Mouse (Mus musculus): Measurements from ENCODE around the gene Agpat2. TPM values are rescaled to one million over a fixed set of nuclear protein-coding genes. Genes with fewer than 3 reads are reported as not detected.

The Agpat2 gene
- 215 and 221 TPM in 2 replicates for polyA plus RNA-seq (2015; fragmentation: Nextera tagmentation; extraction: Ambion mirVana)

- H3K36me3 ChIP-seq (replicated peaks; ENCODE audit: insufficient read depth, low read length) = no peaks in the 10 kb centered on the region
- H3K4me2 ChIP-seq (ENCODE audit: low read depth, low read length) = peak within 1 kb of the TSS; percentile 73
- ATAC-seq (peak; percentile 58), DNase-seq (peak; percentile 90)
- WGBS (ENCODE audit: insufficient replicate concordance) = 1% methylated on average over 65 of the region's 103 CpGs
- TF ChIP-seq EP300 (IDR thresholded peaks at IDR 0.05; ENCODE audit: low read depth) = no peak
- peak; percentile 61 for TF ChIP-seq CTCF (IDR thresholded peaks at IDR 0.05; ENCODE audit: low read depth)
- H3K27me3 ChIP-seq (ENCODE audit: insufficient read depth, low read length) = no peaks in the 10 kb centered on the region
- H3K4me3 ChIP-seq (ENCODE audit: low read depth, low read length) = peak within 1 kb of the TSS; percentile 64
- H3K9ac ChIP-seq (replicated peaks) = peak within 1 kb of the TSS; percentile 80
- H3K9me3 ChIP-seq (ENCODE audit: low read length) = no peaks in the 10 kb centered on the region
- peak within 1 kb of the TSS; percentile 98 for H3K27ac ChIP-seq (ENCODE audit: low read depth)
- peaks cover 26% of the 10 kb centered on the region for H3K4me1 ChIP-seq (ENCODE audit: insufficient read depth)
Measured at GRCm38 (mm10) chr2:26603720-26604671, at the start of gene Agpat2. Gene Agpat2 (minus strand): TSS chr2:26604417.

DNA sequence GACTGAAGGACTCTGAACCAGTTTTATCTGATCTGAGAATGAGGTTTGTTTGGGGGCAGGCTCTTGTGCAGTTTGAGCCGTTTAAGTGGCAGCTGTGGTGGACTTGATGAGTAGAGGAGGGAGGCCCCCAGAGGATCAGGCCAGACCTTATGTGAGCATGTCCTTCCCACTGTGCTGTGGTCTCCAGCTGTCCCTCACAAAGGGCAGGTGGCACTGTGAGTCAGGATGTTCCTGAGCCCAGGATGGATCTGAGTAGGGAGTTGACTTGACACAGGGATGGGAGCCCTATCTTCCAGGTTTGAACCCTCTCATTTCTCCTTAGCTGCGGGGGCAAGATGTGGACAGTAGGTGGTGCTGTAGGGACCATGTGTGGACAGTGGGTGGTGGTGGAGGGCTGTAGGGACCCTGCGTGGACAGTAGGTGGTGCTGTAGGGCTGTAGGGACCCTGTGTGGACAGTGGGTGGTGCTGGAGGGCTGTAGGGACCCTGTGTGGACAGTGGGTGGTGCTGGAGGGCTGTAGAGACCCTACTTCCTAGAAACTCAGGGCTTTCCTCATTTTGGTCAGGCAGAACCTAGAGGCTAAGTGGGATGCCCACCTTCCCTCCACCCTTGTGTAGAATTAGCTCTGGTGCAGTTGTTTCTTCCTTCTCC, 42.6 kb upstream of the Agpat2 start:
- Histone ChIP-seq H3K4me3 (ENCODE audit: low read depth, low read length) (no peak overlapping the region), H3K9me3 (ENCODE audit: low read length) (no peaks in the 10 kb centered on the region), H3K27me3 (ENCODE audit: insufficient read depth, low read length) (no peaks in the 10 kb centered on the region), H3K36me3 (replicated peaks; ENCODE audit: insufficient read depth, low read length) (no peaks in the 10 kb centered on the region), H3K4me1 (ENCODE audit: insufficient read depth) (no peaks in the 10 kb centered on the region), H3K9ac (replicated peaks) (no peak overlapping the region), H3K4me2 (ENCODE audit: low read depth, low read length) (no peak overlapping the region), H3K27ac (ENCODE audit: low read depth) (no peak overlapping the region)
- peak; percentile 100 for TF ChIP-seq CTCF (IDR thresholded peaks at IDR 0.05; ENCODE audit: low read depth)
- no peak for TF ChIP-seq EP300 (IDR thresholded peaks at IDR 0.05; ENCODE audit: low read depth)
- DNase-seq (peak; percentile 90), ATAC-seq (peak; percentile 97)
- 15% methylated on average over 3 of the region's 3 CpGs for WGBS (ENCODE audit: insufficient replicate concordance)

- ATAC-seq (no peak), DNase-seq (peak; percentile 79)
- Histone ChIP-seq H3K27ac (ENCODE audit: low read depth) (no peak overlapping the region), H3K4me3 (ENCODE audit: low read depth, low read length) (no peak overlapping the region), H3K4me2 (ENCODE audit: low read depth, low read length) (no peak overlapping the region), H3K4me1 (ENCODE audit: insufficient read depth) (peaks cover 10% of the 10 kb centered on the region), H3K9ac (replicated peaks) (no peak overlapping the region), H3K36me3 (replicated peaks; ENCODE audit: insufficient read depth, low read length) (no peaks in the 10 kb centered on the region), H3K9me3 (ENCODE audit: low read length) (no peaks in the 10 kb centered on the region), H3K27me3 (ENCODE audit: insufficient read depth, low read length) (no peaks in the 10 kb centered on the region)
- 58% methylated on average over 2 of the region's 2 CpGs for WGBS (ENCODE audit: insufficient replicate concordance)
- TF ChIP-seq CTCF (IDR thresholded peaks at IDR 0.05; ENCODE audit: low read depth) (peak; percentile 73), EP300 (IDR thresholded peaks at IDR 0.05; ENCODE audit: low read depth) (no peak)
Measured at GRCm38 (mm10) chr2:26643942-26644341, 39.7 kb upstream of the Agpat2 start.

GRCm38 (mm10) chr2:26641006-26641647, 36.9 kb upstream of the Agpat2 start:
- no peaks in the 10 kb centered on the region for H3K9me3 ChIP-seq (ENCODE audit: low read length)
- no peak for TF ChIP-seq CTCF (IDR thresholded peaks at IDR 0.05; ENCODE audit: low read depth)
- no peak for TF ChIP-seq EP300 (IDR thresholded peaks at IDR 0.05; ENCODE audit: low read depth)
- peak overlapping the region; percentile 86; the same call in 1 of the 2 replicates for H3K27ac ChIP-seq (ENCODE audit: low read depth)
- ATAC-seq (no peak), DNase-seq (no peak)
- no peak overlapping the region for H3K4me3 ChIP-seq (ENCODE audit: low read depth, low read length)
- no peak overlapping the region for H3K4me2 ChIP-seq (ENCODE audit: low read depth, low read length)
- no peaks in the 10 kb centered on the region for H3K27me3 ChIP-seq (ENCODE audit: insufficient read depth, low read length)
- peaks cover 24% of the 10 kb centered on the region for H3K4me1 ChIP-seq (ENCODE audit: insufficient read depth)
- H3K36me3 ChIP-seq (replicated peaks; ENCODE audit: insufficient read depth, low read length) = peaks cover 20% of the 10 kb centered on the region
- H3K9ac ChIP-seq (replicated peaks) = no peak overlapping the region
- 50% methylated on average over 7 of the region's 7 CpGs for WGBS (ENCODE audit: insufficient replicate concordance)

DNA sequence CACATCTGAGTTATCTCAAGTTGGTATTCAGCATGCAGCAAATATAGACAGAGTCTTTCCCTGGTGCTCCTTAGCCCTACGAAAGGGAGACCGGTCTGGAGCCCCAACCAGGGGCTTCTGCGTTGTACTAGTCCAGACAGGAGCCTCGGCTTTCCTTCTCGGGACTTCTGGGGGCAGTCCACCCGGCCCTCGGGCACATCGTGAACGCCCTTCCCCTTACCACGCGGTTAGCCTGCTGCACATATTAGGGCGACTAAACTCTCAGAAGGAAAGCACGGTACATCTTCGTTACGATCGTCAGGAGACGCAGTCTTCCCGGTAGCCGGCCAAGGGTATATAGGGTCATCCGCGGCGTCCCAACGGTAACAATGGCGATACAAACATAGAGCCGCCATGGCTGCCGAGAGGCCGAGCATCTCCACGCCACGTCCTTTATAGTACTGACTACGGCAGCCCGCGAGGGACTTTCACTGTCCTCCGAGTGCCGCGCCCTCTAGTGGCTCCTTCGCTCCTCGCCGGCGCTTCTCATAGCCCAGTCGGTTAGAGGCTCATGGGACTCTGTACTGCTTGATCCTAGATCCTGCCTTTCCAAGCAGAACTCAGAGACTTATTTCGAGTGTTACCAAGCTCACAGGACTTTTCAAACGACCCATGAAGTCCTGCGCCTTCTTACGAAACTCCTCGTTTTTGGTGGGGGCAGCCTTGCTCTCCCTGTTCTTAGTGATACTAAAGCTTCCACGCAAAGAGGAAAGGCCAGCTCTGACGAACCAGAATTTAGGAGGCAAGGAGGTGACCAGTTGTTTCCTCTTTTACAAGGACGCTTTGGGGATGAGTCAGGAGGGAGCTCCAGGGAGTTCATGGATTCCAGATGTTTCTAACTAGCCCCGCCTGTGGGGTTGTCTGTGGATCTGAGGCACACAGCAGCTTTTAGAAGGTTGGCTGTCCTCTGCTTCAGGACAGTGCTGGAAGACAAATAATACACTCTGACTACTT, 35.9 kb upstream of the Agpat2 start:
- Histone ChIP-seq H3K9ac (replicated peaks) (peak overlapping the region; percentile 95), H3K4me1 (ENCODE audit: insufficient read depth) (peaks cover 24% of the 10 kb centered on the region), H3K27me3 (ENCODE audit: insufficient read depth, low read length) (no peaks in the 10 kb centered on the region), H3K9me3 (ENCODE audit: low read length) (no peaks in the 10 kb centered on the region), H3K4me2 (ENCODE audit: low read depth, low read length) (peak overlapping the region; percentile 79), H3K27ac (ENCODE audit: low read depth) (peak overlapping the region; percentile 86), H3K4me3 (ENCODE audit: low read depth, low read length) (peak overlapping the region; percentile 82), H3K36me3 (replicated peaks; ENCODE audit: insufficient read depth, low read length) (peaks cover 30% of the 10 kb centered on the region)
- 3% methylated on average over 49 of the region's 49 CpGs for WGBS (ENCODE audit: insufficient replicate concordance)
- ATAC-seq (peak; percentile 72), DNase-seq (peak; percentile 97)
- TF ChIP-seq EP300 (IDR thresholded peaks at IDR 0.05; ENCODE audit: low read depth) = no peak
- peak; percentile 97 for TF ChIP-seq CTCF (IDR thresholded peaks at IDR 0.05; ENCODE audit: low read depth)
